Mouse (Mus musculus) erythroid progenitor cell, adult 5-6 weeks (primary cell): ENCODE data around the gene Lipn. TPM values are rescaled to one million over a fixed set of nuclear protein-coding genes. Genes with fewer than 3 reads are reported as not detected.

Experiments
- ATAC-seq: replicated peaks from 2 replicates; pipeline ENCODE4 v1.8.0; 2016; ENCODE audit warnings: moderate number of reproducible peaks, mild to moderate bottlenecking, moderate TSS enrichment, inconsistent platforms; ENCODE audit not compliant: poor library complexity, low FRiP score, severe bottlenecking
- total RNA-seq, 2 experiments: library from RNA; stranded (forward) in 1 of 2; stranded (reverse) in 1 of 2; fragments of 150-400 nt in 1 of 2; fragments of 186-747, 209-891 nt in 1 of 2; gene quantifications; 2 replicates each; pipeline versions ENCODE4 v1.2.3 to v1.2.4; 2015 to 2017; ENCODE audit warnings: low replicate concordance in 2 of 2

The Lipn gene
- total RNA-seq (2015; ENCODE audit: low replicate concordance) (not detected in 2 replicates), total RNA-seq (2017; ENCODE audit: low replicate concordance) (not detected in 2 replicates)

GRCm38 (mm10) chr19:34066779-34067472, at the start of gene Lipn:
Gene Lipn, plus strand, starts transcription at chr19:34067358.
- ATAC-seq, result no peak

- ATAC-seq, result no peak
Measured at GRCm38 (mm10) chr19:34021440-34022172, 45.6 kb upstream of the Lipn start.

GRCm38 (mm10) chr19:34022759-34023158, 44.4 kb upstream of the Lipn start:
- no peak for ATAC-seq

- no peak for ATAC-seq
Measured at GRCm38 (mm10) chr19:34039731-34040130, 27.4 kb upstream of the Lipn start.

- no peak for ATAC-seq
Measured at GRCm38 (mm10) chr19:34043008-34043407, 24.1 kb upstream of the Lipn start.

- ATAC-seq, result no peak
Measured at GRCm38 (mm10) chr19:34049371-34050039, 17.7 kb upstream of the Lipn start.

- no peak for ATAC-seq
Measured at GRCm38 (mm10) chr19:34051502-34051901, 15.7 kb upstream of the Lipn start.

- no peak for ATAC-seq
Measured at GRCm38 (mm10) chr19:34063547-34063946, 3.6 kb upstream of the Lipn start.

GRCm38 (mm10) chr19:34064059-34064458, 3.1 kb upstream of the Lipn start:
- ATAC-seq, result no peak

- ATAC-seq, result no peak
Measured at GRCm38 (mm10) chr19:34074239-34074638, 7.1 kb downstream of the Lipn start.

GRCm38 (mm10) chr19:34078130-34078529, 11.0 kb downstream of the Lipn start:
- ATAC-seq, result no peak

GRCm38 (mm10) chr19:34089011-34089680, 22.0 kb downstream of the Lipn start:
- no peak for ATAC-seq

GRCm38 (mm10) chr19:34095381-34095780, 28.2 kb downstream of the Lipn start:
- no peak for ATAC-seq

- no peak for ATAC-seq
Measured at GRCm38 (mm10) chr19:34096228-34096627, 29.1 kb downstream of the Lipn start.

GRCm38 (mm10) chr19:34100633-34101032, 33.5 kb downstream of the Lipn start, which contains the start of gene Lipm:
Gene Lipm, plus strand, starts transcription at chr19:34100933.
- no peak for ATAC-seq

- ATAC-seq, result no peak
Measured at GRCm38 (mm10) chr19:34101888-34102287, 34.7 kb downstream of the Lipn start.

GRCm38 (mm10) chr19:34104841-34105240, 37.7 kb downstream of the Lipn start:
- no peak for ATAC-seq

- no peak for ATAC-seq
Measured at GRCm38 (mm10) chr19:34119102-34119501, 51.9 kb downstream of the Lipn start.

GRCm38 (mm10) chr19:34119653-34120052, 52.5 kb downstream of the Lipn start:
- ATAC-seq, result no peak

GRCm38 (mm10) chr19:34120107-34120731, 53.1 kb downstream of the Lipn start:
- no peak for ATAC-seq
